Mouse (Mus musculus): ENCODE measurements at regions not wholly inside any gene's neighbourhood (a gene's known extent, or its start where the extent isn't known, plus 50 kb on each side); places are given as distances from the start of the nearest gene placed in this dataset.

DNA sequence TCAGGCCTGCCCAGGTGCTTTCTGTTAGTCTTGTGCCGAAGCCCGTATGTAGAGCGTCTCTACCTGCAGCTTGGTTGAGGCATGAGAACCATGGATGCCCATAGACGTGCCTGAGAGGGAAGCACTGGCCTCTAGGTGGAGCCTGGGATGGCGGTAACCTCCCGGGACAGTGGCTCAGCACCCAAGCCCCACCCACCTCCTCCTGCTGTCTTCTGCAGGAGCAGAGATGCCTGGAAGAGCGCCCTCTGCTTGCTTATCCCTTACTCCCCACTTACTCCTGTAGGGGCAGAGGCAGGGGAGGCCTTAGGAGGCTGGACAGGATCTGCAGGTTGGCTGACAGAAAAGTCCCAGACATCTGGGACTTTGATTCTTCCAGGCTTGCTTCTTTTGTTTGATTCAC lies 92.7 kb upstream of the Zc3h12a start:
- Histone ChIP-seq H3K36me3 (ENCODE audit: control insufficient read depth, insufficient read depth, low read length) (no peaks in the 10 kb centered on the region), H3K4me2 (replicated peaks; ENCODE audit: low read depth) (no peak overlapping the region), H3K27ac (replicated peaks) (no peak overlapping the region), H3K4me1 (replicated peaks; ENCODE audit: control insufficient read depth, insufficient read depth) (no peaks in the 10 kb centered on the region), H3K27me3 (ENCODE audit: control insufficient read depth, insufficient read depth, low read length) (no peaks in the 10 kb centered on the region), H3K9me3 (ENCODE audit: control insufficient read depth, low read length) (no peaks in the 10 kb centered on the region), H3K4me3 (ENCODE audit: low read depth, low read length) (no peak overlapping the region), H3K9ac (ENCODE audit: low read length) (no peak overlapping the region)
- DNase-seq (ENCODE audit: low spot score), result peak; percentile 28
- TF ChIP-seq EP300 (optimal IDR thresholded peaks at IDR 0.05) (no peak), CTCF (IDR thresholded peaks at IDR 0.05; ENCODE audit: low read depth) (peak; percentile 56)
- no peak for ATAC-seq (ENCODE audit: low FRiP score, low TSS enrichment)
- 33% methylated on average over 7 of the region's 7 CpGs for WGBS

DNA sequence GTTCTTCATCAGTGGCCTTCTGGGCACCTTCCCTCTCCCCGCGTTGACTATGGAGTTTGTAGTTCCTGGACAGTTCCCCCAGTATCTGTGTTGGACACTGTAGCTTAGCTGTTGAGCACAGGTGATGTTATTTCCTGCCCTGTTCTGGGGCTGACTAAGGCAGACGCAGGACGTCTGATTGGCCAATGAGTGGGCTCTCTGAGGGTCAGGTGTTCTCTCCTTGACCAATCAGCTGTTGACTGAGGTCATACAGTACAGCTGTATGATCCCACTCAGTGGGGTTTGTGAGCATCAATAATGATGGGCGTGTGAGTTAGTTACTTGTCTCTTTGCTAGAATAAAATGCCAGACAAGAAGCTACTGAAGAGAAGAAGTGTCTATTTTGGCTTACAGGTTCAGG lies 91.6 kb upstream of the Zc3h12a start:
- Histone ChIP-seq H3K9ac (ENCODE audit: low read length) (no peak overlapping the region), H3K4me1 (replicated peaks; ENCODE audit: control insufficient read depth, insufficient read depth) (no peaks in the 10 kb centered on the region), H3K36me3 (ENCODE audit: control insufficient read depth, insufficient read depth, low read length) (no peaks in the 10 kb centered on the region), H3K4me2 (replicated peaks; ENCODE audit: low read depth) (no peak overlapping the region), H3K9me3 (ENCODE audit: control insufficient read depth, low read length) (no peaks in the 10 kb centered on the region), H3K27me3 (ENCODE audit: control insufficient read depth, insufficient read depth, low read length) (no peaks in the 10 kb centered on the region), H3K27ac (replicated peaks) (no peak overlapping the region), H3K4me3 (ENCODE audit: low read depth, low read length) (no peak overlapping the region)
- DNase-seq (ENCODE audit: low spot score) (no peak), ATAC-seq (ENCODE audit: low FRiP score, low TSS enrichment) (no peak)
- TF ChIP-seq EP300 (optimal IDR thresholded peaks at IDR 0.05) (no peak), CTCF (IDR thresholded peaks at IDR 0.05; ENCODE audit: low read depth) (no peak)
- 78% methylated on average over 5 of the region's 5 CpGs for WGBS

- Histone ChIP-seq H3K4me2 (replicated peaks; ENCODE audit: low read depth) (no peak overlapping the region), H3K4me1 (replicated peaks; ENCODE audit: control insufficient read depth, insufficient read depth) (no peaks in the 10 kb centered on the region), H3K4me3 (ENCODE audit: low read depth, low read length) (no peak overlapping the region), H3K9me3 (ENCODE audit: control insufficient read depth, low read length) (no peaks in the 10 kb centered on the region), H3K9ac (ENCODE audit: low read length) (no peak overlapping the region), H3K27me3 (ENCODE audit: control insufficient read depth, insufficient read depth, low read length) (no peaks in the 10 kb centered on the region), H3K27ac (replicated peaks) (no peak overlapping the region), H3K36me3 (ENCODE audit: control insufficient read depth, insufficient read depth, low read length) (no peaks in the 10 kb centered on the region)
- DNase-seq (ENCODE audit: low spot score) (no peak), ATAC-seq (ENCODE audit: low FRiP score, low TSS enrichment) (no peak)
- WGBS, result 68% methylated on average over 10 of the region's 10 CpGs
- no peak for TF ChIP-seq CTCF (IDR thresholded peaks at IDR 0.05; ENCODE audit: low read depth)
- no peak for TF ChIP-seq EP300 (optimal IDR thresholded peaks at IDR 0.05)
Observed at GRCm38 (mm10) chr4:125214306-125214705, 86.7 kb upstream of the Zc3h12a start.

- ATAC-seq (ENCODE audit: low FRiP score, low TSS enrichment) (no peak), DNase-seq (ENCODE audit: low spot score) (no peak)
- Histone ChIP-seq H3K4me3 (ENCODE audit: low read depth, low read length) (no peak overlapping the region), H3K9ac (ENCODE audit: low read length) (no peak overlapping the region), H3K36me3 (ENCODE audit: control insufficient read depth, insufficient read depth, low read length) (no peaks in the 10 kb centered on the region), H3K4me2 (replicated peaks; ENCODE audit: low read depth) (no peak overlapping the region), H3K9me3 (ENCODE audit: control insufficient read depth, low read length) (no peaks in the 10 kb centered on the region), H3K27ac (replicated peaks) (no peak overlapping the region), H3K4me1 (replicated peaks; ENCODE audit: control insufficient read depth, insufficient read depth) (no peaks in the 10 kb centered on the region), H3K27me3 (ENCODE audit: control insufficient read depth, insufficient read depth, low read length) (no peaks in the 10 kb centered on the region)
- TF ChIP-seq EP300 (optimal IDR thresholded peaks at IDR 0.05) (no peak), CTCF (IDR thresholded peaks at IDR 0.05; ENCODE audit: low read depth) (no peak)
- WGBS, result 21% methylated on average over 7 of the region's 7 CpGs
Observed at GRCm38 (mm10) chr4:125212176-125212530, 84.5 kb upstream of the Zc3h12a start.

- Histone ChIP-seq H3K27ac (replicated peaks) (no peak overlapping the region), H3K9ac (ENCODE audit: low read length) (no peak overlapping the region), H3K9me3 (ENCODE audit: control insufficient read depth, low read length) (no peaks in the 10 kb centered on the region), H3K36me3 (ENCODE audit: control insufficient read depth, insufficient read depth, low read length) (no peaks in the 10 kb centered on the region), H3K27me3 (ENCODE audit: control insufficient read depth, insufficient read depth, low read length) (no peaks in the 10 kb centered on the region), H3K4me2 (replicated peaks; ENCODE audit: low read depth) (no peak overlapping the region), H3K4me1 (replicated peaks; ENCODE audit: control insufficient read depth, insufficient read depth) (no peaks in the 10 kb centered on the region), H3K4me3 (ENCODE audit: low read depth, low read length) (no peak overlapping the region)
- 17% methylated on average over 4 of the region's 4 CpGs for WGBS
- DNase-seq (ENCODE audit: low spot score) (no peak), ATAC-seq (ENCODE audit: low FRiP score, low TSS enrichment) (no peak)
- TF ChIP-seq EP300 (optimal IDR thresholded peaks at IDR 0.05), result no peak
- no peak for TF ChIP-seq CTCF (IDR thresholded peaks at IDR 0.05; ENCODE audit: low read depth)
Observed at GRCm38 (mm10) chr4:125211459-125212175, 84.0 kb upstream of the Zc3h12a start.

GRCm38 (mm10) chr4:125210719-125211118 lies 83.1 kb upstream of the Zc3h12a start:
- no peak for TF ChIP-seq EP300 (optimal IDR thresholded peaks at IDR 0.05)
- DNase-seq (ENCODE audit: low spot score), result no peak
- no peak for ATAC-seq (ENCODE audit: low FRiP score, low TSS enrichment)
- H3K4me3 ChIP-seq (ENCODE audit: low read depth, low read length), result no peak overlapping the region
- 66% methylated on average over 6 of the region's 6 CpGs for WGBS
- no peaks in the 10 kb centered on the region for H3K27me3 ChIP-seq (ENCODE audit: control insufficient read depth, insufficient read depth, low read length)
- no peak overlapping the region for H3K4me2 ChIP-seq (replicated peaks; ENCODE audit: low read depth)
- H3K9me3 ChIP-seq (ENCODE audit: control insufficient read depth, low read length), result no peaks in the 10 kb centered on the region
- H3K27ac ChIP-seq (replicated peaks), result no peak overlapping the region
- no peaks in the 10 kb centered on the region for H3K36me3 ChIP-seq (ENCODE audit: control insufficient read depth, insufficient read depth, low read length)
- H3K9ac ChIP-seq (ENCODE audit: low read length), result no peak overlapping the region
- H3K4me1 ChIP-seq (replicated peaks; ENCODE audit: control insufficient read depth, insufficient read depth), result no peaks in the 10 kb centered on the region
